Mouse (Mus musculus) left cerebral cortex, adult 11 months (tissue): ENCODE results near the gene Sall1.
A peak's percentile ranks its signal among the peaks of the same experiment; 100 is the strongest.

Source experiments
- DNase-seq: peaks from one replicate; pipeline ENCODE4 v3.0.0; 2022; ENCODE audit warnings: low spot score

The Sall1 gene

DNA sequence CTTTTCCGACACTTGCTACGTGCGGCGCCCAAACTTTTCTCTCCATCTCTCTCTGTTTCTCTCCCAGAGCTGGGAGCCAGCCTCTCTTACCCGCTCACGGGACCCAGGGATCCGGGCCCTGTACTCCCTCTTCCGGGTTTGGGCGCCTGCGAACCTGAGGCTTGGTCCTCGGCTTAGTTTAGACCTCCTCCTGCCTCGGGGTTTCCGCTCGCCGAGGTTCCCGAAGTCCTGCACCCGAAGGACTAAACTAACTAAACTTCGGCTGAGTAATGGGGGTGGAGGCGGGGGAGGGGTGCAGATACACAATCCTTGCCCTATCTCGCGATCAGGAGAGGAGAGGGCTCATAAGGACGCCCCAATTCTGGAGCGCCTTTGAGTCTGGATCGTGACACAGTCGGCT, at the start of gene Sall1:
Sall1 (minus strand) TSS at position 223 of the 400 bp plus-strand sequence.
- no peak for DNase-seq

DNA sequence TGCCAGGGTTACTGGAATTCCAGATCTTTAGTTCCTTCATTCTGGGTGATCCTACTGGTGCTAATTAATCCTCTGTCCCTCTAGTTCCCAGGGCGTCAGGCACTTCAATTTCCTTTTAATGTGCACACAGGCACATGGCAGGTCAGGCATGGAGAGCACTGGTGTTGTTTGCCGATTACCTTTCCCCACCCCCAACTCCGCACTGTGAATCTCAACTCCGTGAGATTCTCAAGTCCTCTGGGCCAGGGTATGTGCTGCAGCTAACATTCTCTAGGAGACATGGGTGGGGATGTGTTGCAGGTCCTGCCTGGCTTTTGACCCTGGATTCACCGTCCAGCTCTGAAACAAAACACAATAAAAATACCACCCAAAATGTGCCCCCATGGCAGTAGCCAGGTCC, 46.0 kb upstream of the Sall1 start:
- no peak for DNase-seq

DNA sequence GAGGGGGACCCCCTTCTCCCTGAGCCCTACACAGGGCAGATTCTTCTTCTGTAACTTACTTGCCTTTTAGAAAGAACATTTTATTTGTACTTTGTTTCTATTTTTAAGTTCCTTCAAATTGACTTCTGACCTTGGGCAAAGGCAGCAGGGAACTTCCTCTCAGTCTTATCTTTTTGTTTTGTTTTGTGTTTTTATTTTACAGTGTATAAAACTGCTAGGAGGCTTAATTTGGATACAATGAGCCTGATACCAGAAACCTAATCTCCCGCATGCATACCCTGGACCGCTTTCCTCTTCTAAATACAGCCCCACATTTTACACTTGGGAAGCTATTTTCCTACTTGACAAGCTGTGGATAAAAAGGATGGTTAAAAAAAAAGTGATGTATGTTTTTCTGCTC, 35.2 kb upstream of the Sall1 start:
- DNase-seq, result no peak

DNA sequence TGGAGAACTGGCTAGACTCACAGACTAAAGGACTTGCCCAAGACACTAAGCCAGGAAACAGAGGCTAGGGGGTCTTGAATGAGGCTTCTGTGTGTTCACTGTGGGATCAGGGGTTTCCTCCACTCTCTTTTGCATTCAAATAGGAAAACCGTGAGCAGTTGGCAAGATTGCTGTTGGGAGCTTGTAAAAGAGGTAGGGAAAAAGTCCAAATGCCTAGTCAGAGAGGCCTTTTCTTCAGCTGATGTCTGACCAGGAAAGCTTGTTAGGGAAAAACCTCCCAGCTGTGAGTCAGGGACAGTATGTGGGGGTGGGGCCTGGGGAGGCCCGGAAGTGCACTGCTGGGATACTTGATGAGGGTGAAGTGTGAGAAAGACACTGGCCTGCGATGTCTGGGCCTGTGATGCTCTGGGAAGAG, 29.0 kb upstream of the Sall1 start:
- no peak for DNase-seq

DNA sequence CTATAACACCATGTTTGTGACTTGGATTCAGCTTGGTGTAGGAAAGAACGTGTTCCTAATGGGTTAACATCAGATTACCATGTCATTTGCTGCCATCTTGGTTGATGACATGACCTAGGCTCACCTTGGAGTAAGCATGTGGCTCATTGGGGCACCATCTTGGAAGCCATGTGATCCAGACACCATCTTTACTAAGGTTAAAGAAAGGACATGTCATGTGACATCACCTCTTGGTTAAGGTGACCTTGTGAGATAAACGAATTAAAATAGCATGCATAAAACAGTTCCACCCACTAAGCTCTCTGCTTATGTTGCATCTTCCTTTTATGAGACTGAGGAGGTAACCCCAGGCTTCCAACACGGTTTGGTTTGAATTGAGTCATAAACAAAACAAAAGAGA, 23.5 kb upstream of the Sall1 start:
- no peak for DNase-seq

DNA sequence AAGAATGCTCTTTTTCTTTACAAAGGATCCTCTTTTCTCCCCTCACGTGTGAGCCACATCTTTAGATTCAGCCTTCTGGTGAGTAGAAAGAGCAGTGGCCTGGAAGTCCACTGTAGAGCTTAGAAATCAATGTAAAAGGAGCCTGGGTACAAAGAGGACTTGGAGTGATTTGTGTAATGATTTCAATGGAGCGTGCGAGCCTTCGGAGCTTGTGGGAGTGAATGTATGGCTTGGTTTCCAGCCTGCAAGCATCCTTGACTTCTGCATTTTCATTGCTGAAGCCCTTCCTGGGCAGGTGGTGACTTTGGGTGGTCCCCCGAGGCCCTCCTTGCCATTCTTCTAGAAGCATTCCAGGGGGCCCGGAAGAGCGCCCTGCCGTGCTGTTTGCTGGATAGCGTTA, 20.1 kb upstream of the Sall1 start:
- no peak for DNase-seq

DNA sequence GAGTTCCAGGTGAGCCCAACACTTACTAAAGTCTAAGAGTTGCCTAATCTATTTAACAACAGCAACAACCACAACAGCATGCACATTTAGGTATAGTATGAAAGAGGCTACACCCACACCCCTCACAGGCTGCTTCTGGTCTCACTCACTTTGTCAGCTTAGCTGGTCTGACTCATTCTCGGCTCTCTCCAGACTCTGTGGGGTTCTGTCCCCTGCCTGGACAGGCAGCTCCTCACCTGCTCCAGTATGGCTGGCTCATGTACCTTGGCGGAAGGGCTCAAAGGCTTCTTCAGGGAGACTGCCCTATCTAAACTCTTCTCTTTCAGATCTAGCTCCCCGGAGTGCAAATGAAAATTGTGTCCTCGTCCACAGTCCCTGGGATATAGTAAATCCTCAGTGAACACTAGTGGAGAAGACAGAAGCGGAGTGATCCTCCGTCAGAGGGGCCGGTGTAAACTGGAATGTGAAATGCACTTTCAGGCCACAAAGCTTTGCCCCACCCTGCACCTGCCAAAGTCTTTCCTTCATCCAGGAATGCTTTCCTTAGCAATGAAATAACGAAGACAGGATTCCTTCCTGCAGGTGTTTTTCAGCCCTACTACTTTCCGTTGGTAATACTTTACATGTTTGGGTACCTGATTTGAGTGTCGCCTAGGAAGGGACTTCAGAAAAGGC, 19.5 kb upstream of the Sall1 start:
- DNase-seq, result no peak

DNA sequence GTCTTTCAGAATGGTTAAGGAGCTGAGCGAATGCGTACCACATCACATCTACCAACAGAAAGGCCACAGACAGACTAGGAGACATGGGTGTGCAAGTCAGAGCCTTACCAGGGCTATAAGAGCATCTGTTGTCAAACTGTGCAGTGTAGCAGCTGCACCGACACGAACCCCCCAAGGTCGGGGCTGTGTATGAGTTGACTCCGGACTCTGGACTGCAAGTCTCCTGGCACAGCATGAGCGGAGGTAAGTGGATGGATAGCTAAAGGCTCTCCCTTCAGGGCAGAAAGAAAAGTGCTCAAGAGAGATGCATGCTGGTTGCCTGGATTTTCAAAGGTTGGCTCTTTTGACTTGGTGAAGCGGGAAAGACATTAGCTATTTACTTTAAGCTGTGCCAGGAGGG, 16.8 kb upstream of the Sall1 start:
- DNase-seq, result no peak

DNA sequence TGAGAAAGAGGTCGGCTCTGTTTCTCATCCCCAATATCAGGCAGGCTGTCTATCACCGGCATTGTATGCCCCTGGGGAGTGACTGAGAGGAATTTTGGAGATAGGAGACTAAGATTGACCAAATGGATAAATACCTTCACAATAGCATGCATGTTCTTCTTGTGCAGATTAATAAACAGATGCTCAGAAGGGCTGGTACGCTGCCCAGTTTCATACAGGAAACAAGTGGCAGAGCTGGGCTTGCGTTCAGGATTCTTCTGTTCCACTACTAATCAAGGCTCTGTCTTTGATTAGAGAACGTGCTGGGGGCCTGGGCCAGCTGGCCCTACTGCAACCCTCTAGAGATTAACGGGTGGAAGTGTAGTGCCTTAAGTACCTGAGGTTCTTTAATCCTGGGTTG, 15.5 kb upstream of the Sall1 start:
- no peak for DNase-seq

DNA sequence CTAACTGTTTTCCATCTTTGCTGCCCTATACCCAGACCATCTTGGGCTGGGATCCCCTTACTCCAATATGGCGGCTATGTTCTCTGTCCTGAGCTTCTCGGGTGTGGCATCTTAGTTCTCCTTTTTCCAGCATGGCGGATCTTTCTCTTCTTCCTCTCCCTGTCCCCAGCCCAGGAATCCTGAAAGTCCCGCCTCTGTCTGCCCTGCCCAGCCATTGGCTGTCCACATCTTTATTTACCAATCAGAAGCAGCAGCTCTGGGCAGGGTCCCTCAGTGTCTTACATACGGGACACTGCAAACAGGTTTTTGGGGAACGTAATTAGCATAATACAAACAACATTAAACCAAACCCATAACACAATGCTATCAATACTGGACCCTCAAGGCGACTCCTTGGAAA, 8.9 kb upstream of the Sall1 start:
- DNase-seq, result no peak

DNA sequence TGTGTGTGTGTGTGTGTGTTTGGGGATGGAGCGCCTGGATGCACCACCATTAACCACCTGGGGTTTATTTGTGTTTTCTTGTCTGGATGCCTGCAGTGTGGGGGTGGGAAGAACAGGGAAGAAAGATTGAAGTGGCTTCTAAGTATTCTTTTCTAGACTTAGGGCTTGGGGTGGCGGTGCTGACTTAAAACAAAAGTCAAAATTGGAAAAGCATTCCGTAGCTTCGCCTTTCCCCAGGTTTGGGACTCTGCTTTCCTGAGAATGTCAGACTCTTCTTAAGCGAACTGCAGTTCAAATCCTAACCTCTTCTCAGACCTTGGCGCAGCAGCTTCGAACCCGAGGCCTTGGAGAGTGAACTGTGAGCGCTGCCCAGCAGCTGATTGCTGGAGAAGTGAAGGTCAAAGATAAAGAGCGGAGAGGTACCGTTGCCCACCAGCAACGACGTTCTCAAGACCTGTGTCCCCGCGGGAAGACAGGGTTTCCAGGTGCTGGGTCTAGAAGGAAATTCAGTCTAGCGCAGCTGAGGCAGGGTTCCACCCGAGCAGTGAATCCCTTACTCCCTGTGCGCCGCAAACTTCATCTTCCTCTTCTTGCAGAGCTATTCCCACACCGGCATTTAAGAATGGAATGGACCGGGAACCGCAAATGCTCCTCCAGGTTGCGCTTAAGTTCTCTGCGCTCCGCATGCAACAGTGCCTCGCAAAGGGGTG, 2.8 kb upstream of the Sall1 start:
- no peak for DNase-seq

DNA sequence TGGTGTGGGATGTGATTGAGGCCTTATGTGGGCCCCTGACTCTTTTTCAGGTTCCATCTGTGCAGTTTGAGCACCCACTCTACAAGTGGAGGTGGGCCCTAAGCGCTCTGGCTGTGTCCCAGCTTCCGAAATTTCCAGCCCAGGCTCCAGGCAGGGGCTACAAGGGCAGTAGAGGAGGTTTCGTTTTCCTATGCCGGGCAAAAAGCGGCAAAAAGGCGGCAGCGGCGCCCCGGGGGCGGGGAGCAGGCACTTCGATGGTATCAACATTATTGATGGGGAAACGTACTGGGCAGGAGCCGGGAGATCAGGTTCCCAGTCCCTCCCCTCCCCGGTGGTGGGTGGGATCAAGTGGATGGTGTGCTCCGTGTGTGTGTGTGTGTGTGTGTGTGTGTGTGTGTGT, 2.3 kb upstream of the Sall1 start:
- DNase-seq, result no peak

DNA sequence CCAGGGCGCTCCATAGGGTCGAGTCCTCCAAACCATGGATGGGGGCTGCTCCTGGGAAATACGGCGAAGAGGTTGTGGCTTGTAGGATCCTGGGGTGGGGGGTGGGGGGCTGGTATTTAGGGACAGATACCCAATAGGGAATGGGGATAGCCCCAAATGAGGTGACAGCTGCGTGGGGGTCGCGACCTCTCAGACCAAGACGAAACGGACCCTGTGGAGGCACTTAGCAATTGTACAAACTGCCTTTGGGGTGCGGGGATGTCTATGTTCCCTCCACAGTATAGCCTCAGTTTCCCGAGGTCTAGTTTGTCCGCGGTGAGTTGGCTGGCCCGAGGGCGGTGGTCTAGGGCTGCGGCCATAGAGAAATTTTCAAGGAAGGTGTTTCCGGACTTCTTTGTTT, 1.8 kb upstream of the Sall1 start:
- no peak for DNase-seq

DNA sequence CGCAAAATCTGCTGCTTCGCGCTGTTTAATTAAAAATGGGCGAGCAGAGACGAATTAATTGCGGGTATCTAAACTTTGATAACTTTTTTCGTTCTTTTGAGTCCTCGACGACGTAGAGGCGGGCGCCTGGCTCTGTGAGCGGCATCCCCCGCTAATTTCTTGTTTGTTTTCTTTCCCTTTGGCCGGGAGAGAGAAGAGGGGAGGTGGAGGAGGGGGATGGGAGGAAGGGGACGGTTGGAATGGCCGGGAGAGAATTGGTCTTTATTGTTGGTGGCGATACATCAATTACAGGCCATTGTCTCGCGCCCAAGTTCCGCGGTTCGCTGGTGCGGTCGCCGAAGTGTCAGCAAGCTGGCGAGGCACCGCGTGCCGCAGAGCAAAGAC, 1.2 kb upstream of the Sall1 start:
- no peak for DNase-seq

DNA sequence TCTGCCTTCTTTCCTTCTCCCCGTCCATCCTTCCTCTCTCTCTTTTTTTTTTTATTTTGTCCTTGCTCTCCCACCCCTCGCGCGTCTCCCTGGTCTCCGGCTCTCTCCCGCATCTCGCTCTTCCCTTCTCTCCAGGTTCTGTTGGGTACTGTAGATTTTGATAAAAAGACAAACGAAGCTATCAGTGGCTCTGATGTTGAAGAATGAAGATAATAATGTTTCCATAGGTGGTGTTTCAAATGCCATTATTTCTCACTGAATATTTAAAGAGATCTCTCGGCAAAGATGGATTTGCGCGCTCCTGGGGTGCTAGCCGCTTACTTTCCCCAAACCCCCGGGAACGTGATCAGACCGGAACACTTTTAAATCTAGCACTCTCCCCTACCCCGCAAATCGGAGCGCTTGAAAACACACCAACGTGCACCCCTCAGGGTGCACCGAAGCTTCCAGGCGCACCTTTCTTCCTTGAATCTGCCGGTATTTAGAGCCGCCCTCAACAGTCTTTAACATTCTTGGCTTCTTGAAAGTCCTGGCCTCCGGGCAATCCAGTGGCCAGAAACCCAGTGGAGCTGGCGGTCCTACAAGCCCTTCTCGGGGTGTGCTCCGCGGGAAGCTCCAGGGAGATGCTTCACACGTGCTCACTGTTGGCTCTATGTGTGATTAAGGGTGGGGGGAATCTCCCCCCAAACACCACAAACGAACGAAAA, 702 bp upstream of the Sall1 start:
- no peak for DNase-seq

DNA sequence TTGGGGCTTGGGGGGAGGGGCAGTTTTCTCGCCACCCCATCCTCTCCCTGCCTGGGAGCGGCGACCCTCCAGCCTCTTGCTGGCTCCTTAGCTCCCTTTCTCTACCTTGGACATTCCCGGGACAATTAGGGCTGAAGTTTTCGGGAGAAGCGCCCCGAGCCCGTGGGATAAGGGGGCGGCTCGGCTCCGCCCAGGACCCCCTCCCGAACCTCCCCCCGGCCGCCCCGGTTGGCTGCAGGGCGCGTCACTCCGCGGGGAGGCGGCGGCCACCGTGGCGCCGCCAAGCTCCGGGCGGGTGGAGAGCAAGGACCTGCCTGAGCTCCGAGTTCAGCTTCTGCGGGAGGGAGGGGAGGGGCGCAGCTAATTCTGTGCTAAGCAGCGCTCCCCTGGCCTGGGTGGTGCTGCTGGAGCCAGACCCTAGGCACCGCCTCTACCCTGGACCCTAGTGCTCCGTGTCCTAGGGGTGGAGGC, 556 bp downstream of the Sall1 start:
- DNase-seq, result peak; percentile 53

DNA sequence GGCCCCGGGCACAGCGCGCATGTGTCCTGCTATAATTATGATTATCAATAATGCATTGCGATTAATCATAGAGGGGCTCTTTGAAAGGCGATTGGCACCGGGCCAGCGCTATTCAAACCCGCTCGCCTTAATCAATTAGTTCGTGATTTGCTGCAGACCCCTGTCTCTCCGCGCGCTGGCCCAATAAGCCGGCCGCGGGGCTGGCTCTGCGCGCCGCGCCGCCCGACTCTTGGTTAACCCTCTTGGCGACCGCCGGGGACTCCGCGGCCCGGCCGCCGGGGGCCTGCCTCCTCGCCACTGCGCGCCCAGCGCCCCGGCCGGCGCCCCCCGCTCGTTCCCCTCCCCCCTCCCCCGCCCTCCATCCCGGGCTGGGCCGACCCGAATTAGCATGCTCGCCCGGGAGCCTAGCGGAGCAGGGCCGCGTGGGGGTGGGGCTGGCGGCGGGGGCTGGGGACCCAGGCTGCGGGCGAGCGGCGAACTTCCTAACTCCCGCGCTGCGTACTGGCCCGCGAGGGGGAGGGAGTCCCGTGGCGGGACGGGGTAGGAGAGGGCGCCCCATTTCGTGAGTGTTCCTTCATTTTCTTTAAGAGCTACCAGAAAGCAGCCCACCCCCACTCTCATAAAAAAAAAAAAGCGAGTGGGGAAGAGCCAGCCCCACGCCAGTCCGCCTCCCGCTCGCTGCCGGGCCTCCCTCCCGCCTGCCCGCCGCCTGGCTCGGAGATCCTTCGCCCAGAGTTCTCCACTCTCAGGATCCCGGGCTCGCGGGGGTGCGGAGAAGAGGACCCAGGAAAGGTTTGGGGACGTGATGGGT, 1.2 kb downstream of the Sall1 start:
- peak; percentile 75 for DNase-seq

DNA sequence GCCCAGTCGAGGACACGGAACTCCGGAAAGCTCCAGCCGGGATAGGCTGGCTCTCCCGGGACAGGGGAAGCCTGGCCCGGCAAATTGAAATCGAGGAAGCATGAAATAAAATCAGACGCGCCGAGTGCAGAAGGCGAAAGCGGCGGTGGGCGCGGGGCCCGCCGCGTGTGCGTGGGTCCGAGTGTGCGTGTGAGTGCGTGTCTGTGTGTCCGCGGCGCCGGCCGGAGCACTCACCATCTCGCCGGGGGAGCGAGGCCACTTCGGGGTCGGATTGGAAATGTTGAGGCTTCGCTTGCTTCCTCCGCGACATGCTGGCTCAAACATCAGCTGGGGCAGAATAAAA, 1.9 kb downstream of the Sall1 start:
- no peak for DNase-seq

DNA sequence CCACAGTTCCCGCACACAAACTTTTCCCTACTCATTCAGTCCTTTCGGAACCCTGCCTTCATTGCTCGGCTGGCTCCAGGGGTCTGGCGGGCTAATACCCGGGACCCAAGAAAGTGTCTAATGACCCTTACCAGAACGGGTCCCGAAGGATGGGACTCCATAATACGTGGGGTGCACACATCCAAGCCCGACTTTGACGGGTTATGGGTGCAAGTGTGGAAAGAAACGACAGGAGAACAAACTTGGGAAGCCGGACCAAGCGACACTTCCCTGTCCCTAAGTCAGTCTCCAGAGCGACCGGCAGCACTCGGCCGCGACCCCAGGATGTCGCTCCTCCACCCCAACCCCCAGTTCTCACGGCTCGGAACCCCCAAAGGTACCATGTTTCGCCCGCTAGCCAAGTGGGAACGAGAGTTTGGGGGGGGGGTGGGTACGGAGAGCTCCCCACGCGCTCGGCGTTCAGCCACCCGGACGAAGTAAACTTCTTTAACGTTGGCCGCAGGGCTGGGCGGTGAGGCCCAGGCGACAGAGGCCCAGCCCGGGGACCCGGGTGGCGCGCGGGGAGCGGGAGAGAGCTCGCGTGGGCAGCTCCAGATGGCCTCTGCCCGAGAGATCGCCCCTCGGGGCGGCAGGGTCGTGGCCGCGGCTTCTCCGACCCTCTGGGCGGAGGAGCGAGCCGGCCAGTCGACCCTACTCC, 2.4 kb downstream of the Sall1 start:
- no peak for DNase-seq

DNA sequence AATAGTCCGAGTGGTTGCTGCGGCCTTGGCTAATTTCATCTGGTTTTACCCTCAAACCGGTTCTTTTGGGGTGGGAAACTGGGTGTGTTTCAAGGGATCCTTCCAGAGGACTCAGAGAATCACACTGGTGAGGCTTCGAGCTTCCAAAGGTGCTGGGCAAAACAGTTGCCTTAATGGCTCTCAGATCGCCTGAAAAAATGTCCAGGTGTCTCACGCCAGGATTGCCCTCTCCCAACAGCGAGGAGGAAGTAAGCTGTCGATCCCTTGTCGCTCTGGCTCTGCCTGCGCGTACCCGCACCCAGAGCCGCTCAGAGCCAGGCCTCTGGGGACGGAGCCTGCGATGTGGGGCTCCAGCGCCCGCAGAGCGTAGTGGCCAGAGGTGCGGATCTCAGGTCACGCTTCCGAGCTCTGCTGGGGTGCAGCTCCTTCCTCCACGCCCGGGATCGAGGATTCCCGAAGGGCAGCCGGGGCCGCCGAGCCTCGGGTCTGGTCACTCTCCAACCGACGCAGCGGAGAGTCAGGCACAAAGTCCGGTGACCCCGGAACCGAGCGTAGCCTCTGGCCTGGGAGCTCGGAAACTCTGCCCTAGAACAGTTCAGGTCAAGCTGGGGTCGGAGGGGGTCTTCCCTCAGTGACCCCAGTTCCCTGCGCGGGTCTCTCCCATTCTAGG, 3.1 kb downstream of the Sall1 start:
- DNase-seq, result no peak

DNA sequence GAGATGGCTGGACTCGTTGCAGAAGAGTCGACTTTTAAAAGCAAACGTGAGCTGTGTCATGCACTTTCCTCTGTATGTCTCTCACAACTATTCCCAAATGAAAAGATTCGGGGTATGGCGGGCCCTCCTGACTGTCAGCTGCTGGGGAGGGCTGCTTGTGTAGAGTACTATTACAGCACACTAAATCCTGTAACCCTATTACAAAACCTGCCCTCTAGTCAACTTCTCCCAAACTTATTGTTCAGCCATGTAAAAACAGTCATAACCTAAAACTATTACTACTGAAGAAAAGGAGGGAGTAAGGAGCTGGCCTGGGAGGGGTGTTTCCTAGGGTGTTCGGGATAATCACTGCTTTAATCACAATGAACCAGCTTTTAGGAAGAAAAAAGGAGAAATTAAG, 4.1 kb downstream of the Sall1 start:
- DNase-seq, result no peak
